Mouse (Mus musculus) heart, adult 2 months (tissue): ENCODE measurements around the gene Fam81a. TPM values are rescaled to one million over a fixed set of nuclear protein-coding genes. Genes with fewer than 3 reads are reported as not detected.

Source experiments
- DNase-seq, 2 experiments: peaks; one replicate each; pipeline ENCODE4 v3.0.0; 2021
- H3K27ac ChIP-seq: fragments of 200-600 bp; 2 replicates; pipeline ENCODE4 v1.8.1; 2022
- H3K27me3 ChIP-seq: fragments of 200-500 bp; 2 replicates; pipeline ENCODE4 v1.6.1; 2012; ENCODE audit warnings: mild to moderate bottlenecking, low read length, inconsistent platforms, mixed read lengths; ENCODE audit not compliant: control insufficient read depth, insufficient read depth
- H3K36me3 ChIP-seq: fragments of 200-500 bp; 2 replicates; pipeline ENCODE4 v1.6.1; 2012; ENCODE audit warnings: low read length, inconsistent platforms; ENCODE audit not compliant: control insufficient read depth, insufficient read depth
- H3K4me1 ChIP-seq: fragments of 200-500 bp; 2 replicates; pipeline ENCODE4 v1.6.1; 2011; ENCODE audit warnings: low read length; ENCODE audit not compliant: control insufficient read depth, insufficient read depth
- H3K4me3 ChIP-seq: fragments of 200-600 bp; 2 replicates; pipeline ENCODE4 v1.8.1; 2022
- H3K79me2 ChIP-seq: fragments of 200-500 bp; replicated peaks from 2 replicates; pipeline ENCODE4 v1.6.1; 2012; ENCODE audit warnings: mild to moderate bottlenecking, inconsistent platforms, low read length, moderate library complexity, mixed read lengths; ENCODE audit not compliant: control insufficient read depth, insufficient read depth
- H3K9ac ChIP-seq: fragments of 200-500 bp; 2 replicates; pipeline ENCODE4 v1.6.1; 2012; ENCODE audit warnings: low read depth, mild to moderate bottlenecking, control low read depth, inconsistent platforms, low read length, mixed read lengths
- CTCF ChIP-seq: fragments of 200-600 bp; IDR thresholded peaks from 2 replicates; pipeline ENCODE4 v1.8.1; 2022; ENCODE audit warnings: antibody characterized with exemption, mild to moderate bottlenecking, moderate library complexity
- EP300 ChIP-seq: fragments of 200-500 bp; IDR thresholded peaks from 2 replicates; pipeline ENCODE4 v1.6.1; 2011; ENCODE audit warnings: low read depth, low read length, control low read depth; ENCODE audit not compliant: insufficient read depth
- POLR2A ChIP-seq: fragments of 200-500 bp; IDR thresholded peaks from 2 replicates; pipeline ENCODE4 v1.6.1; 2011; ENCODE audit warnings: mild to moderate bottlenecking, low read depth, low read length, control low read depth; ENCODE audit not compliant: insufficient read depth
- WGBS: fragments of 180-500 bp; shearing (Covaris S2); methylation state at CpG from one replicate; pipeline ENCODE4 v1.1.7; 2018; 5-methylcytosine and 5-hydroxymethylcytosine counted together
- intact Hi-C: fragments of 180-260 bp; cut with DNase I; formaldehyde crosslinking; loops from one replicate; pipeline ENCODE4 v1.15.1; 2025
- polyA plus RNA-seq: library from polyadenylated mRNA; depleted of rRNA; stranded (reverse); fragments of >200 nt; gene quantifications from 2 replicates; pipeline ENCODE4 v1.2.3, GENCODE M21; 2012
- total RNA-seq, 2 experiments: library from RNA; stranded (reverse); gene quantifications; 2 replicates each; pipeline ENCODE4 v1.2.3; 2021

The Fam81a gene
- total and polyA plus RNA-seq, 3 experiments = 9.0 to 32.6 (median 30.7) TPM

GRCm38 (mm10) chr9:70140871-70141796, 1.2 kb downstream of the Fam81a start:
- Histone ChIP-seq H3K36me3 (no peaks in the 10 kb centered on the region), H3K27me3 (no peaks in the 10 kb centered on the region), H3K4me1 (peaks cover 3% of the 10 kb centered on the region; the same call in 1 of the 2 replicates), H3K79me2 (no peaks in the 10 kb centered on the region), H3K27ac (peak overlapping the region; percentile 58), H3K9ac (peak overlapping the region; percentile 43; the same call in 1 of the 2 replicates), H3K4me3 (peak overlapping the region; percentile 62)
- DNase-seq = peak; percentile 86 to 88
- no peak for TF ChIP-seq POLR2A
- TF ChIP-seq CTCF = no peak
- TF ChIP-seq EP300 = no peak
- under 1% methylated on average over 67 of the region's 87 CpGs for WGBS
- intact Hi-C loops = no loop called here

DNA sequence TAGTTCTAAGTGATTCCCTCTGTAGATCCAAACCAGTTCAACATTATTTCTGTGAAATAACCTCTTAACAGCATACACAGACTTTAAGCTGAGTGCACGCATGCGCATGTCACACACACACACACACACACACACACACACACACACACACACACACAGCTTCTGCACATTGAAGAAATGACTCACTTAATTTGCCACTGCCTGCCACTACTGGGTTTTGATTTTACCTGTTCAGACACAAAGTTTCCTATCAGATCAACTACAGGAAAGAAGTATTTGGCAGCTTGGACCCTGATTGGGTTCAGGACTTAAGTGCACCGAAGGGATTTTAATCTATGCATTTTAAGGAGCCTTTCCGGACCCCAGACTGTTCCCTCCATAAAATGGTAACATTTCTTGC, 2.0 kb downstream of the Fam81a start:
- no peak for DNase-seq
- H3K36me3 ChIP-seq = no peaks in the 10 kb centered on the region
- H3K4me1 ChIP-seq = peaks cover 3% of the 10 kb centered on the region; the same call in 1 of the 2 replicates
- H3K27ac ChIP-seq = peak overlapping the region; percentile 58
- H3K4me3 ChIP-seq = peak overlapping the region; percentile 62
- no peak for TF ChIP-seq POLR2A
- no peak for TF ChIP-seq EP300
- TF ChIP-seq CTCF = no peak
- H3K27me3 ChIP-seq = no peaks in the 10 kb centered on the region
- WGBS = 51% methylated on average over 4 of the region's 4 CpGs
- no peak overlapping the region for H3K9ac ChIP-seq
- intact Hi-C loops = no loop called here
- no peaks in the 10 kb centered on the region for H3K79me2 ChIP-seq

GRCm38 (mm10) chr9:70139331-70139885, 3.0 kb downstream of the Fam81a start:
- TF ChIP-seq EP300 = no peak
- TF ChIP-seq POLR2A = no peak
- no peak for TF ChIP-seq CTCF
- no peaks in the 10 kb centered on the region for H3K27me3 ChIP-seq
- peak overlapping the region; percentile 43 for H3K27ac ChIP-seq
- H3K79me2 ChIP-seq = no peaks in the 10 kb centered on the region
- no peaks in the 10 kb centered on the region for H3K36me3 ChIP-seq
- 46% methylated on average over 7 of the region's 7 CpGs for WGBS
- H3K9ac ChIP-seq = no peak overlapping the region
- H3K4me1 ChIP-seq = peaks cover 3% of the 10 kb centered on the region; the same call in 1 of the 2 replicates
- DNase-seq = no peak
- intact Hi-C loops = no loop called here
- no peak overlapping the region for H3K4me3 ChIP-seq

GRCm38 (mm10) chr9:70138511-70138910, 3.8 kb downstream of the Fam81a start:
- no peak for TF ChIP-seq EP300
- no peak for TF ChIP-seq CTCF
- no peak for TF ChIP-seq POLR2A
- intact Hi-C loops = no loop called here
- 80% methylated on average over 7 of the region's 7 CpGs for WGBS

GRCm38 (mm10) chr9:70137991-70138390, 4.4 kb downstream of the Fam81a start:
- Histone ChIP-seq H3K27me3 (no peaks in the 10 kb centered on the region), H3K27ac (no peak overlapping the region), H3K4me3 (no peak overlapping the region), H3K36me3 (no peaks in the 10 kb centered on the region), H3K4me1 (peaks cover 3% of the 10 kb centered on the region; the same call in 1 of the 2 replicates), H3K79me2 (no peaks in the 10 kb centered on the region), H3K9ac (no peak overlapping the region)
- intact Hi-C loops = no loop called here
- TF ChIP-seq EP300 (no peak), POLR2A (no peak), CTCF (no peak)
- WGBS = 82% methylated on average over 5 of the region's 5 CpGs
- DNase-seq = no peak

More at GRCm38 (mm10) chr9:70138511-70138910, 3.8 kb downstream of the Fam81a start:
- Histone ChIP-seq H3K4me3 (no peak overlapping the region), H3K27ac (no peak overlapping the region), H3K36me3 (no peaks in the 10 kb centered on the region), H3K9ac (no peak overlapping the region), H3K79me2 (no peaks in the 10 kb centered on the region), H3K27me3 (no peaks in the 10 kb centered on the region), H3K4me1 (peaks cover 3% of the 10 kb centered on the region; the same call in 1 of the 2 replicates)
- no peak for DNase-seq
